Mouse (Mus musculus): ENCODE measurements around the gene Gprin2. TPM values are rescaled to one million over a fixed set of nuclear protein-coding genes. Genes with fewer than 3 reads are reported as not detected.

Gene Gprin2
- polyA plus RNA-seq (2012; rRNA removed): 0.44 and 0.51 TPM in 2 replicates

DNA sequence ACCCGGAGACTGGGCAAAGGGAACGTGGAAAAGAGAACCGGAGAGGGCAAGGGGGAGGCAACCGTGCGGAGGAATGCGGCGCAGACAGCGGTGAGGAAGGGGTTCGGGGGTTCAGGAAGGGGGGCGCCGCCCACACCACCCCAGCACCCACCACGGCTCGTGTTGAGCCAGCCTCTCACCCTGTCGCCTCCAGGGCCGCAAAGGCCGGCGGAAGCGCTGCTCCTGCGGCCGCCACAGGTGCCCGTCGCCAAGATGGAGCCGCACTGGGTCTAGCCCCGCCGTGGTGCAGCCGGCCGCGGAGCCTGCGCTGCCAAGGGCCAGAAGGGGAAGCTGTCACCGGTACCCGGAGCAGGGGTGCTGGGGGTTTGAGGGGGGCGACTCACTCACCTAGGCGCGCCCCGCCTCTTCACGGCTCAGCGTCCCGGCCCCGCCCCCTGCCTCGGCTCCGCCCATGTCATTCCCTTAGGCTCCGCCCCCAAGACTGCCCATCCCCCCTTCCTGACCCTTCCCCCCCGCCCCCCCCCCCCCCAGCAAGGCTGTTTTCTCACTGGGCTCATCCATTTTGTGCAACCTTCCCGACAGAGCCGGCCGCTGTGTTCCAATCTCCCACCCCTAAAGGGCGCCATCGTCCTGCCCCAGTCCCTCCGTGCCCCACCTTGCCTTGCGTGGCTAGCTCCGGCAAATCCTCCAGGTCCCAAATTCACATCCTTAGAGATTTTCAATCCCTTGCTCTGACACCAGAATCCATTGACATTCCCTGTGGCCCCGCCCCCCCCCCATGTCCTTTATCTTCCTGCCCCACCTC, at the start of gene Gprin2:
Gene Gprin2, minus strand, starts transcription at position 423 of the 805 bp plus-strand sequence.
- no peak within 1 kb of the TSS for H3K27ac ChIP-seq (ENCODE audit: insufficient read depth, low read length)
- no peak for TF ChIP-seq POLR2A (IDR thresholded peaks at IDR 0.05; ENCODE audit: extremely low read depth, insufficient read depth, low read length)
- no peak for TF ChIP-seq CTCF (IDR thresholded peaks at IDR 0.05; ENCODE audit: extremely low read depth, insufficient read depth, low read length)
- no peaks in the 10 kb centered on the region for H3K4me1 ChIP-seq (ENCODE audit: control insufficient read depth, insufficient read depth, low read length)
- H3K4me3 ChIP-seq (ENCODE audit: insufficient read depth, low read length): peak within 1 kb of the TSS; percentile 51

DNA sequence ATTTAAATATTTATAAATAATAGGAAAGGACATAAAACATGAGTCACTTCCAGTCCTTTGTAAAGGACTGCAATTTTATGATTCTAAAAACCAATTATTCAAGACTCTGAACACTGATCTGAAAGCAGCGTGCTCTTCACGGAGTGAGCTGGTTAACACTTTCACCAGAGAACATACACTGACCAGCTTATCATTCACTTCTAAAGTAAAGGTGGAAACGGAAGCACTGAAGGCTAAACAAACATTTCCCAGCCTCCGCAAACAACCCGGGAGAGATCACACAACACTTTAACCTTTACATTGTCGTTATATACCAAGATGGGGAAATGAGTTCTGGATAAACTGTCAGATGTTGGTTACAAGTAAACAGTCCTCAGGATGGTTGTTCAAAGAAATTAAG, 39.2 kb upstream of the Gprin2 start:
- H3K4me3 ChIP-seq (ENCODE audit: insufficient read depth, low read length): no peak overlapping the region
- H3K4me1 ChIP-seq (ENCODE audit: control insufficient read depth, insufficient read depth, low read length): no peaks in the 10 kb centered on the region
- H3K27ac ChIP-seq (ENCODE audit: insufficient read depth, low read length): no peak overlapping the region
- TF ChIP-seq POLR2A (IDR thresholded peaks at IDR 0.05; ENCODE audit: extremely low read depth, insufficient read depth, low read length): no peak
- no peak for TF ChIP-seq CTCF (IDR thresholded peaks at IDR 0.05; ENCODE audit: extremely low read depth, insufficient read depth, low read length)

DNA sequence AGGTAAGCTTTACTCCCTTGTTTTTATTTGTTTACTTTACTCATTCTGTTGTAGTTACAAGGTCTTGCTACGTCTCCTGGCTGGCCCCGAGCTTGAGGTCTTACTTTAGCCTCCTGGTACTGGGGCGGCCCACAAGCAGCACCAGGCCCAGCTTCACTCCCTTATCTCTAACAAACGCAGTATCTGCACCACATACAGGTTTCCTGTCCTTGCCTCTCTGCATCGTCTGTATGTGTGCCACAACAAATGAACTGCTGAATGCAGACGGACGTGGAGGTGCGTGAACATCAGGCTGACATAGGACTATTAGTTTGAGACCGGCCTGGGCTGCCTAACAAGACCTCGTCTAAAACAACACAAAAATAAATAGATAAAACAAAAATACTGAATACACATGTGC, 38.8 kb upstream of the Gprin2 start:
- H3K27ac ChIP-seq (ENCODE audit: insufficient read depth, low read length): no peak overlapping the region
- TF ChIP-seq CTCF (IDR thresholded peaks at IDR 0.05; ENCODE audit: extremely low read depth, insufficient read depth, low read length) (no peak), POLR2A (IDR thresholded peaks at IDR 0.05; ENCODE audit: extremely low read depth, insufficient read depth, low read length) (no peak)
- H3K4me3 ChIP-seq (ENCODE audit: insufficient read depth, low read length): no peak overlapping the region
- no peaks in the 10 kb centered on the region for H3K4me1 ChIP-seq (ENCODE audit: control insufficient read depth, insufficient read depth, low read length)

DNA sequence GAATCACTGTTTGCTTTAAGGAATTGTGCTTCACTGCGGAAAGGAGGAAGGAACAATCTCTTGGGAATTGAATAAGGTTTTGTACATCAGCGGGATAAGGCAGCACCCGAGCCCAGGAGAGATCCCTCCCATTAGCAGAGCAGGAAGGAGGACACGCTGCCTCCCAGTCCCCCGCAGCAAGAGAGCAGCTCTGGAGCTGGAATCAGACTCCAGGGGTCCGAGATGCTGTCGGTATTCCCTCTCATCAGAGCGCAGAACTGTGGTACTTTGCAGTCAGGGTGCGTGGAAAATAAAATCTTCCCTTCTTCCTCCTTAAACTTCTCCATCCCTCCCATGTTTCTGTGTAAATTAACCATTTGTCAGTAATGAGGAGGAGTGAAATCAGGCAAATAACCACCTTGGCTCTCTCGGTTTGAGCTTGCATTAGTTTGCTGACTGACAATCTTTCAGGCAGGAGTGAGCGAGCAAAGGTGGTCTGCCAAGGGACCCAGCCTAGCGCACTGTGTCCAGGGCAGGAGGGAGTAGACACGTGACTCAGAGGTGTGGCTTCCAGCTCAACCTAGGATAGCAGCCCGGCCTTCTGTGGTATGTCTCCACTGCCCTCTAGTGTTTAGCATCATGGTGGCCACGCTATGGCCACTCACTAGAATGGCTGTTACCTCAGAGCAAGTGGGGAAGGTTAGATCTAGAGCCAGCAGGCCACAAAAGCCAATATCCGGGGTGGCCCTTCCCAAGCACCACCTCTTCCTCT, 33.4 kb upstream of the Gprin2 start:
- Histone ChIP-seq H3K4me3 (ENCODE audit: insufficient read depth, low read length) (no peak overlapping the region; the same call in 1 of the 2 replicates), H3K4me1 (ENCODE audit: control insufficient read depth, insufficient read depth, low read length) (no peaks in the 10 kb centered on the region), H3K27ac (ENCODE audit: insufficient read depth, low read length) (no peak overlapping the region)

DNA sequence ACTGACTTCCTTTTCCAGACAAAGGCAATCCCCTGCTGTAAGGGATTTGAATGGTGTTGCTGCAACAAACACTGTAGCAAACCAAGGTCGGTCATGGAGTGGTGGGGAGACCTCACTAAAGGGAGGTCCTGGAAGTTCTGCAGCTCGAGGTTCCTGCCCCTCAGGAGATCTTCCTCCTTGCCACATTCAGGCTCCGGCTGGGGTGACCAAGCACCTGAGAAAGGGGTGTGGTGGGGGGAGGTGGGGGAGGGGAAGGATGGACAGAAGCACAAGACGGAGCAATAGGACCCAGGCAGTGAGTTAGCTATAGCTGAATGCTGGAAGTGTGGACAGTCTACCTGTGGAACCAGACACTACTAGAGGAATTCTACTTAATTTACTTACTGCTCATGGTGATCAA, 32.4 kb upstream of the Gprin2 start:
- no peak overlapping the region for H3K27ac ChIP-seq (ENCODE audit: insufficient read depth, low read length)
- H3K4me1 ChIP-seq (ENCODE audit: control insufficient read depth, insufficient read depth, low read length): no peaks in the 10 kb centered on the region
- no peak overlapping the region for H3K4me3 ChIP-seq (ENCODE audit: insufficient read depth, low read length)
- no peak for TF ChIP-seq POLR2A (IDR thresholded peaks at IDR 0.05; ENCODE audit: extremely low read depth, insufficient read depth, low read length)
- TF ChIP-seq CTCF (IDR thresholded peaks at IDR 0.05; ENCODE audit: extremely low read depth, insufficient read depth, low read length): no peak

More for the DNA sequence above, 33.4 kb upstream of the Gprin2 start:
- TF ChIP-seq CTCF (IDR thresholded peaks at IDR 0.05; ENCODE audit: extremely low read depth, insufficient read depth, low read length) (peak; percentile 78), POLR2A (IDR thresholded peaks at IDR 0.05; ENCODE audit: extremely low read depth, insufficient read depth, low read length) (no peak)

DNA sequence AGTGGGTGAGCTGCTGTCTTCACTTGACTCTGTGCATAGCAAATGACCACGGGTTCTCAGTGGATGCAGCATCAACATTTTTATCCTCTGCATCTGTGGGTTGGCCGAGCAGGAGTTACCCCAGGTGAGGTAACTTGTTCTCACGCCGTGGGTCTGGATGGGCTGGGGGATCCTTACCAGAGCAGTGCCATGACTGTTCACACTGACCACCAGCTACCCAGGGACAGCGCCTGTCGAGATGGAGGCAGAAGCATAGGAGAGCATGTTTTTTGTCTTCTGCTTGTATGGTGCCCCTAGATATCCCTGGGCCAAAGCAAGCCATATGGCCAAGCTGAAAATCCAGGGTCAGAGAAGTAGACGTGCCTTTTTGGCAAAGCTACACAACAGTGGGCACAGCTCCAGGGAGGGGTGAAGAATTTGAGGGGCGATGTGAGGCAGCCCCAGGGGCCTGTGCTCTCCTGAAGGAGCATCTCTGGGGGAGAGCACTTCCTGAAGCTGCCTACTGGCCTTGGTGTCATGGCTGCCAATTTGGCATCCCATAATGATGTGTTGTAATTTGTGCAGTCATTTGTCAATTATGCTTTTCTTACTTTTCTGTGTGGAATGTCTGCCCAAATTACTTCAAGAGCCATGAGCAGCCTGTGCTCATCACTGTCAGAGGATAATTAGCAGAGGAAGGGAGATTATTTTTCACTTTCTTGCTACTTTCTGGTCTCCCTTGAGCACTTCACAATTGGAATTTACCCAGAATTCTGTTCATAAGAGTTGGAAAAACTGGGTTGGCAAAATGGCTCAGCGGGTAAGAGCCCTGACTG, 31.6 kb upstream of the Gprin2 start:
- H3K4me1 ChIP-seq (ENCODE audit: control insufficient read depth, insufficient read depth, low read length): no peaks in the 10 kb centered on the region
- TF ChIP-seq CTCF (IDR thresholded peaks at IDR 0.05; ENCODE audit: extremely low read depth, insufficient read depth, low read length): no peak
- no peak for TF ChIP-seq POLR2A (IDR thresholded peaks at IDR 0.05; ENCODE audit: extremely low read depth, insufficient read depth, low read length)
- H3K27ac ChIP-seq (ENCODE audit: insufficient read depth, low read length): no peak overlapping the region
- H3K4me3 ChIP-seq (ENCODE audit: insufficient read depth, low read length): no peak overlapping the region

DNA sequence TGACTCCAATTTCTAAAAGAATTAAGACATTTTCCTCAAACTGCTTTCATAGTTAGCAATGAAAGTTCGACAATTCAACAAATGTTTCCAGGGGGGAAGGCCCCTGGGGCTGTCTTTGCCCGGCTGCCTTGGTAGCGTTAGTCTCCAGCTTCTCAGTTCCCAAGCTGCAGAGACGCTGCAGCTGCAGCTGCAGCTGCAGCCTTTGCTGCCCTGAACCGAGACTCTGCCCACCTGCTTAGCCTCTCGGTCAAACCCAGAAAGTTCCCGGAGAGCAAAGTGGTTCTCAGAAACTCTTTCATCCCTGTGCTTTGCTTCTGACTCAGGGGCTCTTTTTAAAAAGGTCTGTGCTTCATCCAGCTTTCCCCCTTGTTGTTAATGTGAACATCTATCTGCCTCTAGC, 30.9 kb upstream of the Gprin2 start:
- Histone ChIP-seq H3K27ac (ENCODE audit: insufficient read depth, low read length) (no peak overlapping the region), H3K4me1 (ENCODE audit: control insufficient read depth, insufficient read depth, low read length) (no peaks in the 10 kb centered on the region), H3K4me3 (ENCODE audit: insufficient read depth, low read length) (no peak overlapping the region)
- TF ChIP-seq POLR2A (IDR thresholded peaks at IDR 0.05; ENCODE audit: extremely low read depth, insufficient read depth, low read length) (no peak), CTCF (IDR thresholded peaks at IDR 0.05; ENCODE audit: extremely low read depth, insufficient read depth, low read length) (no peak)

DNA sequence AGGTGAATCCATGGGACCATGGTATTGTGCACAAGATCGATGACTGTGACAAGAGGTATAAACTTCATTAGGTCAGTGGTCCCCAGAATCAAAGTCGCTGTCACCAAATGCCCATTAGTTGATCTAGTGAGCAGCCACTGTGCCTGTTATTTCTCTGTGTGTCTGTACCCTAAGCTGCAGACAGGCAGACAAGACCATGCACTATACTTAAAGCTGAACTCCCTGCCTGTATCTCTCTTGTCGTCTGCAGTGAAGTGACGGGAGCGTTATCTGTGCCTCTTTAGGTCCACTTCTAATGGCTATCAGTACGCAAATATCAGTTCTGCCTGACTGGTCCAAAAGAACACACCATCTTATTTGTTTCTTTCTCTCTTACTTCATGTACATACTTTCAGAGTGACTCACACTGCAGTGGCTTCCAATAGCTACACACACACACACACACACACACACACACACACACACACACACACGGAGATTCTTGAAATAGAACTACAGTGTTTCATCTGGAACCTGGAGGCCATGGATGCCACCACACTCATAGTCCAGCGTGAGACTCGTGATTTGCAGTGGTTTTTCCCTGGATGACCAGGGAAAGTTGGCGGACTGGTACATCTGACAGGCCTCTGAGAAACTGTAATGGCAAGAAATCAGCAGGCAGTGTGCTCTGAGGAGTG, 27.5 kb upstream of the Gprin2 start:
- H3K4me3 ChIP-seq (ENCODE audit: insufficient read depth, low read length): no peak overlapping the region
- H3K4me1 ChIP-seq (ENCODE audit: control insufficient read depth, insufficient read depth, low read length): no peaks in the 10 kb centered on the region
- H3K27ac ChIP-seq (ENCODE audit: insufficient read depth, low read length): no peak overlapping the region
- no peak for TF ChIP-seq POLR2A (IDR thresholded peaks at IDR 0.05; ENCODE audit: extremely low read depth, insufficient read depth, low read length)
- no peak for TF ChIP-seq CTCF (IDR thresholded peaks at IDR 0.05; ENCODE audit: extremely low read depth, insufficient read depth, low read length)

DNA sequence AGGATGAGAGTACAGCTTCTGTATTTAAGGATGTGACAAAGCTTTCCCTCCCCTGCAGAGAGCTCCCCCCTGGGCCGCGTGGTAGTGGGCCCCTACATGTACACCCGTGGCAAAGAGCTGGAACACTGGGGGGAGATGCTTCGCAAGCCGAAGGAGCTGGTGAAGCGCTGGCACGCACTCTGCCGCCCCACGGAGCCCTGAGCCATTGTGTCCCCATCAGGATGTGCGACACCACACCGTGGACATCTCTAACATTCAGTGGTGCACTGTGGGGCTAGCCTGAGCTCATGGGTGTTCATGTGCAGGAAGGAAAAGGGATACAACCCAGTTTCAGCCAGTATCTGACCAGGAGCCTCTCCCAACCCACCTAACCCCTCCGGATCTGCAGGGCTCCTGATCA, 26.5 kb upstream of the Gprin2 start:
- no peak overlapping the region for H3K27ac ChIP-seq (ENCODE audit: insufficient read depth, low read length)
- no peak for TF ChIP-seq POLR2A (IDR thresholded peaks at IDR 0.05; ENCODE audit: extremely low read depth, insufficient read depth, low read length)
- TF ChIP-seq CTCF (IDR thresholded peaks at IDR 0.05; ENCODE audit: extremely low read depth, insufficient read depth, low read length): no peak
- no peak overlapping the region for H3K4me3 ChIP-seq (ENCODE audit: insufficient read depth, low read length)
- no peaks in the 10 kb centered on the region for H3K4me1 ChIP-seq (ENCODE audit: control insufficient read depth, insufficient read depth, low read length)
